Mouse (Mus musculus) bone marrow, adult 2 months (tissue): ENCODE measurements at regions not wholly inside any gene's neighbourhood (a gene's known extent, or its start where the extent isn't known, plus 50 kb on each side); places are given as distances from the start of the nearest gene placed in this dataset.

ENCODE experiments used
- H3K27ac ChIP-seq: fragments of 200-500 bp; 2 replicates; pipeline ENCODE4 v1.5.1; 2012; ENCODE audit warnings: low read depth, mild to moderate bottlenecking, control low read depth, inconsistent platforms, low read length; ENCODE audit not compliant: control insufficient read depth, poor library complexity, insufficient read depth
- H3K4me1 ChIP-seq: fragments of 200-500 bp; 2 replicates; pipeline ENCODE4 v1.6.1; 2011; ENCODE audit warnings: low read length; ENCODE audit not compliant: control insufficient read depth, insufficient read depth
- H3K4me3 ChIP-seq: fragments of 200-500 bp; replicated peaks from 2 replicates; pipeline ENCODE3; 2011; ENCODE audit warnings: mild to moderate bottlenecking, low read depth, low read length, control low read depth; ENCODE audit not compliant: control insufficient read depth
- CTCF ChIP-seq: fragments of 200-500 bp; IDR thresholded peaks from 2 replicates; pipeline ENCODE4 v1.5.1; 2011; ENCODE audit warnings: low read length, control low read depth; ENCODE audit not compliant: control insufficient read depth, insufficient read depth
- POLR2A ChIP-seq: fragments of 200-500 bp; IDR thresholded peaks from 2 replicates; pipeline ENCODE4 v1.6.1; 2011; ENCODE audit warnings: low read depth, mild to moderate bottlenecking, control low read depth, low read length, borderline replicate concordance; ENCODE audit not compliant: control insufficient read depth
- WGBS: fragments of 180-500 bp; shearing (Covaris S2); methylation state at CpG from one replicate; pipeline ENCODE4 v1.1.7; 2018; 5-methylcytosine and 5-hydroxymethylcytosine counted together

GRCm38 (mm10) chr12:77064048-77064447 is 102.0 kb upstream of the Max start:
- no peaks in the 10 kb centered on the region; the same call in none of the 2 replicates for H3K4me1 ChIP-seq
- TF ChIP-seq CTCF: no peak
- 64% methylated on average over 4 of the region's 4 CpGs for WGBS
- no peak overlapping the region for H3K27ac ChIP-seq
- H3K4me3 ChIP-seq: no peak overlapping the region

GRCm38 (mm10) chr12:77061562-77061847 is 99.5 kb upstream of the Max start:
- no peak for TF ChIP-seq CTCF
- TF ChIP-seq POLR2A: no peak
- Histone ChIP-seq H3K4me1 (no peaks in the 10 kb centered on the region; the same call in 1 of the 2 replicates), H3K4me3 (no peak overlapping the region), H3K27ac (no peak overlapping the region)
- WGBS: 91% methylated on average over 5 of the region's 5 CpGs

DNA sequence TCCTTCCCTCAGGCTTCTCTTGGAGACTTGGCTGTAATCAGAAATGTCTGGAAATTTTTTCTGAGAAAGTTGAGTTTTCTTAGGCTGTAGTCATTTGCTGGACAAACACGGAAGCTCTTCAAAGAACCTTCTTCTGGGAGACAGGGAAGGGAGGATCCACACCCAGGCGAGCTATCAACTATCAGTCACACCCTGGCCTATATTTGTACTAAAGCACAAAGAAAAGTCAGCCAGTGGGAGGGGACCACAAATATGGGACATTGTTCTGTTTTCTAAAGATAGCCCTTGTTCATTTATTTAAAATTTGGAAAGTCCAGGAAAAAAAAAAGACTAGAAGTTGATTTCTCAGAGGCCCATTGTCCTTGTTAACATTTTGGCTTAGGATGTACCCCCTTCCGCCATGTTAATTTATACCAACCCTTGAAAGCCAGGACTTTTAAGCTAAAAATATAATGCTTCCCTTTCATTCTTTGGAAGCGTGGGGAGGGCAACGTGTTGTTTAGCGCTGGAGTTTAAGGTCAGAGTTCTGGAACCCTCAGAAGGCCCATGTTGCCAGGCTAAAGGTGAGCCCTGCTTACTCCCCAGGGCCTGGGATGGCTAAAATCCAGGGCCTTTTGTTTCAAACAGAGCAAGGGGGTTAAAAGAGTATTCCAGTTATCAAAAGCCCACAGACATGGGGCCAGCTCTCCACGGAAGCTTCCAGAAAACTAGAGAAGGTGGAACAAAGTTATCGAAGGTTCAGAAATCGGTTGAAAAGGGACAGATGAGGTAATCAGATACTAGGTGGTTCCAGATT is 99.0 kb upstream of the Max start:
- no peak overlapping the region for H3K27ac ChIP-seq
- no peak overlapping the region for H3K4me3 ChIP-seq
- TF ChIP-seq POLR2A (no peak), CTCF (no peak)
- no peaks in the 10 kb centered on the region; the same call in 1 of the 2 replicates for H3K4me1 ChIP-seq
- WGBS: 73% methylated on average over 9 of the region's 9 CpGs

DNA sequence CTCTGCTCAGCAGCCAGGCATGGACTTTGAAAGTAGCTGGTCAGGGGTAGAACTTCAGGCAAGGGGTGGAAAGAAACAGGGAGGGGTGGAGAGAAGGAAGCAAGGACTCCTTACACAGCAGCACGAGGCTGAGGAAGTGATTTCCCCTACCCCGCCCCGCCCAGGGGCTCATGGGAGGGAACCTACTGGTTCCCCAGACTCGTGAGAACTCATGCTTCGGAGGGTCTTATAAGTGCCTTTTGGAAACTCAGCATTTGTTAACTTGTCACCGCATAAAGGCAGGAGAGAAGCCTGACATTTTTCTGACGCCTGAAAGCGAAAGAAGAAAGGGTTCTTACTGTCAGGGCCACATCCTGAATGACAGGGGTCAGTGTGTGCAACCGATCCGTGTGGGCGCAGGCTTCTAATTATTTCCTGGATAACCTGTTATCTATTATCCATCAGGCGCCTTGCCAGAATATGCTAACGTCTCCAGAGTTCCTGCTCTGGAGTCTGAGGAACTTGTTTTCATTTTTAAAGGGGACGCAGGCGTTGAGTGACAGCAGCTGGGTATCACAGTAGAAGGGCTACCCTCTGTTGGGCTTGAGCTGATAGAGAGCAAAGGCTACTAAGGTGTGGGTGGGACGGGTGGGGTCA is 98.2 kb upstream of the Max start:
- WGBS: 2% methylated on average over 16 of the region's 16 CpGs

DNA sequence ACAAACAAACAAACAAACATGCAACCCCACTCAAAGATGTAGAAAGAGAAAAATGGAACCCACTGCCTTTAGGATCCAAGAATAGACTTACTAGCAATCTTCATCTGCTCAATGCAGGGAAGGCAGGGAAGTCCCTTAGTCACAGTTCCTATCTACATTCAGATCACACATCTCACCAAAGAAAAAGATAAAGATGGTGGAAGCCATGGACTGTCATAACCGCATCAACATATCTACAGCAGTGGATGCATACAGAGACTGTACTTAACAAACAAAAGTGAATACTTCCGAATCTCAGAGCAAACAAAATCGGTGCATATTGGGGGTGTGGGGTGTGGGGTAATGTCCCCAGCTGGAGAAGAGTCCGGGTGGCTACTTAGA is 97.7 kb upstream of the Max start:
- TF ChIP-seq CTCF (no peak), POLR2A (no peak)
- H3K4me1 ChIP-seq: no peaks in the 10 kb centered on the region; the same call in none of the 2 replicates
- H3K4me3 ChIP-seq: peak overlapping the region; percentile 67
- H3K27ac ChIP-seq: 0 out of 2 replicates have a peak overlapping the region, but pooled peaks have one; percentile 8
- 34% methylated on average over 4 of the region's 4 CpGs for WGBS

More for the DNA sequence above, 98.2 kb upstream of the Max start:
- Histone ChIP-seq H3K4me3 (peak overlapping the region; percentile 67), H3K4me1 (no peaks in the 10 kb centered on the region; the same call in 1 of the 2 replicates), H3K27ac (peak overlapping the region; percentile 37)
- TF ChIP-seq CTCF: no peak
- TF ChIP-seq POLR2A: no peak

DNA sequence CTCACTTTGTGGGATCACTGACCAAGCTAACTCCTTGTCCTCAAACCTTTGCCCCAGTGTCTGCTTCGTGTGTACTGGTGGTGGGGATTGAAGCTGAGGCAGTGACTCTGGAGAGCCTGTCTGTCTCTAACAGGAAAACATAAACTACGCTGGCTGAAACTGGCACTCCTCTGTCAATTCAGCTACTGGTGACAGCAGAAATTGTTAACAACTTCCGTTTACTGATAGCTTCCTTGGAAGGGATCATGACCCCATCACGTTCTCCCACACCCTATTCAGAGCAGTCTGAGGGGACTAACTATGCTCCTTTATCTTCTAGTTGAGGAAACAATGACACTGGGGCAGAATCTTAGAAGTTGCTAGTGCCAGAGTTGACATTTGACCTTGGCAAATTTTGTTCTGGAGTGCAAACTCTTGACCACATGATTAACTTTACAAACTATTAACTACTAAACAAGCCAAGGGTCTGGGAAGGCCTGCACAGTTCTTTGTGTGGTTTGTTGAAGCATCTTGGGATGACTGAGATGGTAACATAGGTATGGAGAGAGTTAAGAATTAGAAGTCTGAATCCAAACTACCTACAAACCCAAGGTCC is 96.7 kb upstream of the Max start:
- 22% methylated on average over 4 of the region's 4 CpGs for WGBS
- TF ChIP-seq POLR2A: no peak
- no peak for TF ChIP-seq CTCF
- Histone ChIP-seq H3K4me3 (no peak overlapping the region), H3K27ac (no peak overlapping the region), H3K4me1 (no peaks in the 10 kb centered on the region; the same call in none of the 2 replicates)

- H3K27ac ChIP-seq: no peak overlapping the region
- no peak for TF ChIP-seq POLR2A
- TF ChIP-seq CTCF: no peak
- no peaks in the 10 kb centered on the region; the same call in none of the 2 replicates for H3K4me1 ChIP-seq
- H3K4me3 ChIP-seq: no peak overlapping the region
- 22% methylated on average over 5 of the region's 5 CpGs for WGBS
Observed at GRCm38 (mm10) chr12:77056748-77057370, 94.9 kb upstream of the Max start.

DNA sequence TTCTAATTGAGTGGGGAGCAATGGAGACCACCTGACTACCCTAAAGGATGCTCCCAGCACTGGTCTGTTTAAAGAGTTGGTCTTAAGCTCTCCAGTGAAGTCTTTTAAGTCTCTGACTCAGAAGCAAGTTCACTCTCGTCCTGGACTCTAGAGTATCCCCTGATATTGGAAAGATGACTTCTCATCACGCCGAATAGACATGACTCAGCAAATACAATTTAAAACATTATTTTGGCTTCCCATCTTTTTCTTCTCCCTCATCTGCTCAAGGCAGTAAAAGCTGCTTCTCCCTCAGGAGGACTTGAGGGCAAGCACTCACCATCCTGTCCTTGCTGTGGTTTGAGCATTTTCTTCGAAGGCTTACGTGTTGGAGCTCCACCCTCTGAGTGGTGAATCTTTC is 92.7 kb upstream of the Max start:
- TF ChIP-seq POLR2A: no peak
- no peak for TF ChIP-seq CTCF
- no peaks in the 10 kb centered on the region; the same call in none of the 2 replicates for H3K4me1 ChIP-seq
- no peak overlapping the region for H3K27ac ChIP-seq
- no peak overlapping the region for H3K4me3 ChIP-seq
- WGBS: 34% methylated on average over 5 of the region's 5 CpGs
